Mouse (Mus musculus) forebrain, embryonic 15.5 days (tissue): ENCODE measurements around the gene Kcnk4. TPM values are rescaled to one million over a fixed set of nuclear protein-coding genes. Genes with fewer than 3 reads are reported as not detected.

Experiments
- ATAC-seq: fragments of 200-750 bp; cut with Nextera tagmentation; replicated peaks from 2 replicates; pipeline ENCODE4 v1.8.0; 2017; ENCODE audit warnings: mild to moderate bottlenecking, moderate TSS enrichment, moderate library complexity
- H3K27ac ChIP-seq: fragments of 300-500 bp; sonication (generic); replicated peaks from 2 replicates; pipeline ENCODE4 v1.5.1; 2015; ENCODE audit warnings: mild to moderate bottlenecking, inconsistent platforms
- H3K27me3 ChIP-seq: fragments of 300-500 bp; sonication (generic); 2 replicates; pipeline ENCODE4 v1.6.1; 2015; ENCODE audit warnings: inconsistent platforms
- H3K36me3 ChIP-seq: fragments of 300-500 bp; sonication (generic); 2 replicates; pipeline ENCODE4 v1.6.1; 2015; ENCODE audit warnings: mild to moderate bottlenecking, inconsistent platforms
- H3K4me1 ChIP-seq: fragments of 300-500 bp; sonication (generic); 2 replicates; pipeline ENCODE4 v1.6.1; 2015; ENCODE audit warnings: inconsistent platforms
- H3K4me2 ChIP-seq: fragments of 300-500 bp; sonication (generic); replicated peaks from 2 replicates; pipeline ENCODE4 v1.6.1; 2015; ENCODE audit warnings: mild to moderate bottlenecking, inconsistent platforms
- H3K4me3 ChIP-seq: fragments of 300-500 bp; sonication (generic); 2 replicates; pipeline ENCODE4 v1.5.1; 2015; ENCODE audit warnings: mild to moderate bottlenecking, inconsistent platforms
- H3K9ac ChIP-seq: fragments of 300-500 bp; sonication (generic); replicated peaks from 2 replicates; pipeline ENCODE4 v1.6.1; 2015; ENCODE audit warnings: mild to moderate bottlenecking, inconsistent platforms
- H3K9me3 ChIP-seq: fragments of 300-500 bp; sonication (generic); 2 replicates; pipeline ENCODE4 v1.6.1; 2016; ENCODE audit warnings: inconsistent platforms
- WGBS: fragments of 180-500 bp; shearing (Covaris S2); methylation state at CpG from one replicate; pipeline ENCODE4 v1.1.7; 2015; ENCODE audit warnings: mixed read lengths; 5-methylcytosine and 5-hydroxymethylcytosine counted together
- microRNA-seq: library from miRNA; unstranded; fragments of <30 nt; microRNA quantifications from one replicate; pipeline ENCODE4, GENCODE M21; 2016
- polyA plus RNA-seq: library from polyadenylated mRNA; unstranded; fragments of >200 nt; fragmentation: Nextera tagmentation; extraction: Ambion mirVana; gene quantifications from 2 replicates; pipeline ENCODE4 v1.2.1, GENCODE M21; 2015

Kcnk4 gene
- polyA plus RNA-seq, 1 experiment from 2014 or later = 1.8 TPM

- Histone ChIP-seq H3K27ac (no peak overlapping the region), H3K9ac (no peak overlapping the region), H3K4me2 (no peak overlapping the region), H3K27me3 (no peaks in the 10 kb centered on the region), H3K4me1 (no peaks in the 10 kb centered on the region), H3K9me3 (no peaks in the 10 kb centered on the region), H3K4me3 (no peak overlapping the region), H3K36me3 (no peaks in the 10 kb centered on the region)
- no peak for ATAC-seq
- 91% methylated on average over 6 of the region's 6 CpGs for WGBS
Observed at GRCm38 (mm10) chr19:6875834-6876233, 58.5 kb downstream of the Kcnk4 start.

DNA sequence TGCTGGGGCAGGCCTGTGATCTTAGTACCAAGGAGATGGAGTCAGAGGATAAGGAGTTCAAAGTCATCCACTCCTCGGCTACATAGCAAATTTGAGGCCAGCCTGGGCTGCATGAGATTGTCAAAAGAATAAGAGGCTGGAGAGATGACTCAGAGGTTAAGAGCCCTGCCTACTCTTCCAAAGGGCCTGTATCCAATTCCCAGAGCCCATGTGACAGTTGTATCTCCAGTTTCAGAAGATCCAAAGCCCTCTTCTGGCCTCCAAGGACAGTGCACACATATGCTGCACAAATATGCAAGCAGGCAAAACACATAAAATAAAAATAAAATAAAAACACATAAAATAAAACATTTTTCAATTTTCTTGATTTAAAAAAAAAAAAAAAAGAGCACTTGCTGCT lies 60.1 kb downstream of the Kcnk4 start:
- Histone ChIP-seq H3K4me3 (no peak overlapping the region), H3K36me3 (no peaks in the 10 kb centered on the region), H3K27ac (no peak overlapping the region), H3K4me1 (no peaks in the 10 kb centered on the region), H3K4me2 (no peak overlapping the region), H3K27me3 (no peaks in the 10 kb centered on the region), H3K9me3 (no peaks in the 10 kb centered on the region), H3K9ac (no peak overlapping the region)
- WGBS = 100% methylated on average over 1 of the region's 1 CpGs
- ATAC-seq = no peak

Small RNAs within 50 kb of the gene (microRNA-seq; reads per million reads assigned to microRNA genes)
- gene Mir6990 = 2.4 reads per million, percentile 3 among the genes with 10 or more reads in this experiment

Other genes starting within 250 kb of the Kcnk4 start
- 7.1 and 7.7 TPM in 2 replicates for gene Rps6ka4, start 93.9 kb downstream of the Kcnk4 start, polyA plus RNA-seq
- gene Ccdc88b, start 76.3 kb downstream of the Kcnk4 start, polyA plus RNA-seq = 0.40 and 0.71 TPM in 2 replicates
- gene Trmt112, start 24.8 kb downstream of the Kcnk4 start, polyA plus RNA-seq = 116 and 125 TPM in 2 replicates
- gene Prdx5, start 24.4 kb downstream of the Kcnk4 start, polyA plus RNA-seq = 231 and 241 TPM in 2 replicates
- gene Esrra, start 12.7 kb downstream of the Kcnk4 start, polyA plus RNA-seq = 20.3 and 21.2 TPM in 2 replicates
- gene Catsperz, start 9.1 kb downstream of the Kcnk4 start, polyA plus RNA-seq = 0.85 and 0.96 TPM in 2 replicates
- gene Bad, start 7.3 kb upstream of the Kcnk4 start, polyA plus RNA-seq = 83.7 and 83.8 TPM in 2 replicates
- 48.0 and 48.2 TPM in 2 replicates for gene Gpr137, start 8.0 kb upstream of the Kcnk4 start, polyA plus RNA-seq
- gene Ppp1r14b, start 40.5 kb upstream of the Kcnk4 start, polyA plus RNA-seq = 263 and 289 TPM in 2 replicates
- 11.2 and 11.5 TPM in 2 replicates for gene Plcb3, start 42.0 kb upstream of the Kcnk4 start, polyA plus RNA-seq
- gene Fkbp2, start 46.0 kb upstream of the Kcnk4 start, polyA plus RNA-seq = 83.7 and 90.9 TPM in 2 replicates
- gene Vegfb, start 53.1 kb upstream of the Kcnk4 start, polyA plus RNA-seq = 41.0 and 46.7 TPM in 2 replicates
- 20.3 and 22.8 TPM in 2 replicates for gene Dnajc4, start 58.1 kb upstream of the Kcnk4 start, polyA plus RNA-seq
- gene Nudt22, start 61.6 kb upstream of the Kcnk4 start, polyA plus RNA-seq = 18.1 and 18.2 TPM in 2 replicates
- gene Trpt1, start 61.6 kb upstream of the Kcnk4 start, polyA plus RNA-seq = 14.8 and 16.0 TPM in 2 replicates
- 3.6 and 3.7 TPM in 2 replicates for gene Fermt3, start 85.0 kb upstream of the Kcnk4 start, polyA plus RNA-seq
- 243 and 245 TPM in 2 replicates for gene Stip1, start 105.5 kb upstream of the Kcnk4 start, polyA plus RNA-seq
- gene Macrod1, start 122.3 kb upstream of the Kcnk4 start, polyA plus RNA-seq = 5.8 and 6.0 TPM in 2 replicates
- 14.9 and 18.9 TPM in 2 replicates for gene Flrt1, start 171.2 kb upstream of the Kcnk4 start, polyA plus RNA-seq